Mouse (Mus musculus) hindbrain, postnatal 0 days (tissue): ENCODE measurements around the gene Nr1i3. TPM values are rescaled to one million over a fixed set of nuclear protein-coding genes. Genes with fewer than 3 reads are reported as not detected.

ENCODE experiments used
- ATAC-seq: fragments of 200-750 bp; cut with Nextera tagmentation; 2 replicates; pipeline ENCODE4 v1.8.0; 2017; ENCODE audit warnings: mild to moderate bottlenecking, moderate TSS enrichment, moderate library complexity
- DNase-seq: peaks from one replicate; pipeline ENCODE4 v3.0.0-alpha.2; 2015; ENCODE audit warnings: low spot score
- H3K27ac ChIP-seq: fragments of 300-500 bp; sonication (generic); 2 replicates; pipeline ENCODE4 v1.5.1; 2014; ENCODE audit warnings: mild to moderate bottlenecking
- H3K27me3 ChIP-seq: fragments of 300-500 bp; sonication (generic); 2 replicates; pipeline ENCODE4 v1.6.1; 2014; ENCODE audit warnings: low read length, mixed read lengths; ENCODE audit not compliant: insufficient read depth
- H3K36me3 ChIP-seq: fragments of 300-500 bp; sonication (generic); 2 replicates; pipeline ENCODE4 v1.6.1; 2014; ENCODE audit warnings: low read length, mixed read lengths; ENCODE audit not compliant: insufficient read depth
- H3K4me1 ChIP-seq: fragments of 300-500 bp; sonication (generic); 2 replicates; pipeline ENCODE4 v1.6.1; 2014; ENCODE audit warnings: antibody characterized with exemption, low read length, mixed read lengths; ENCODE audit not compliant: insufficient read depth
- H3K4me2 ChIP-seq: fragments of 300-500 bp; sonication (generic); 2 replicates; pipeline ENCODE4 v1.6.1; 2014; ENCODE audit warnings: low read depth, mild to moderate bottlenecking, low read length, moderate library complexity, mixed read lengths
- H3K4me3 ChIP-seq: fragments of 300-500 bp; sonication (generic); 2 replicates; pipeline ENCODE4 v1.5.1; 2014; ENCODE audit warnings: low read length
- H3K9ac ChIP-seq: fragments of 300-500 bp; sonication (generic); replicated peaks from 2 replicates; pipeline ENCODE4 v1.6.1; 2014; ENCODE audit warnings: mild to moderate bottlenecking, low read length, moderate library complexity, mixed read lengths
- H3K9me3 ChIP-seq: fragments of 300-500 bp; sonication (generic); 2 replicates; pipeline ENCODE4 v1.6.1; 2016; ENCODE audit warnings: low read length, mixed read lengths
- CTCF ChIP-seq: IDR thresholded peaks from 2 replicates; pipeline ENCODE4 v1.5.1; 2016; ENCODE audit warnings: antibody characterized with exemption, control low read depth, low read depth
- WGBS: fragments of 180-500 bp; shearing (Covaris S2); extraction: QIAGEN DNeasy Blood & Tissue Kit; methylation state at CpG from one replicate; pipeline ENCODE4 v1.1.7; 2014; 5-methylcytosine and 5-hydroxymethylcytosine counted together
- polyA plus RNA-seq: library from polyadenylated mRNA; unstranded; fragments of >200 nt; fragmentation: Nextera tagmentation; extraction: Ambion mirVana; gene quantifications from 2 replicates; pipeline ENCODE4 v1.2.1, GENCODE M21; 2015
- total RNA-seq: library from RNA; depleted of rRNA; stranded (reverse); fragments of >200 nt; gene quantifications from 2 replicates; pipeline ENCODE4 v1.2.3, GENCODE M21; 2014

Gene Nr1i3
- total and polyA plus RNA-seq, 2 experiments from 2014 or later = 0.40 TPM; not detected in 1

GRCm38 (mm10) chr1:171257781-171258180 is 44.0 kb downstream of the Nr1i3 start:
- H3K4me1 ChIP-seq = peaks cover 6% of the 10 kb centered on the region; the same call in 1 of the 2 replicates
- H3K27me3 ChIP-seq = no peaks in the 10 kb centered on the region
- H3K9me3 ChIP-seq = no peaks in the 10 kb centered on the region
- DNase-seq (no peak), ATAC-seq (no peak)
- no peak for TF ChIP-seq CTCF
- WGBS = 76% methylated on average over 9 of the region's 9 CpGs
- no peak overlapping the region for H3K9ac ChIP-seq
- H3K4me3 ChIP-seq = no peak overlapping the region
- no peaks in the 10 kb centered on the region for H3K36me3 ChIP-seq
- H3K27ac ChIP-seq = no peak overlapping the region
- no peak overlapping the region for H3K4me2 ChIP-seq

DNA sequence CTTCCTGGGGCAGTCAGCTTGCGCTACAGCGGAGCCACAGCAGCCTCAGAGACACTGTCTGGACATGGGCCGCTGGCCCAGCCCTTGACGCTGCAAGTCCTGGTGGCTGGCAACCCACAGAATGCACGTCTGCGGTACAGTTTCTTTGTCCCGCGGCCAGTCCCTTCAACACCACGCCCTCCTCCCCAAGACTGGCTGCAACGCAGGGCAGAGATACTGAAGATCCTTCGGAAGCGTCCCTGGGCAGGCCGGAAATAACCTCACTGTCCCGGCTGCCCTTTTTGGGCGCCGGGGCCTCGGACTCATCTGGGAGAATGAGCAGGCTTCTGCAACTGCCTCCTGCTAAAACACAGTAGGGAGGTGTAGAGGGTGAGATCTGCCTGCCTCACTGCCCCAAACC is 45.2 kb downstream of the Nr1i3 start:
- Histone ChIP-seq H3K4me2 (no peak overlapping the region), H3K27ac (no peak overlapping the region), H3K9ac (no peak overlapping the region), H3K4me1 (peaks cover 6% of the 10 kb centered on the region; the same call in 1 of the 2 replicates), H3K4me3 (no peak overlapping the region), H3K36me3 (no peaks in the 10 kb centered on the region), H3K9me3 (no peaks in the 10 kb centered on the region), H3K27me3 (no peaks in the 10 kb centered on the region)
- DNase-seq (no peak), ATAC-seq (no peak)
- 81% methylated on average over 17 of the region's 17 CpGs for WGBS
- TF ChIP-seq CTCF = no peak

DNA sequence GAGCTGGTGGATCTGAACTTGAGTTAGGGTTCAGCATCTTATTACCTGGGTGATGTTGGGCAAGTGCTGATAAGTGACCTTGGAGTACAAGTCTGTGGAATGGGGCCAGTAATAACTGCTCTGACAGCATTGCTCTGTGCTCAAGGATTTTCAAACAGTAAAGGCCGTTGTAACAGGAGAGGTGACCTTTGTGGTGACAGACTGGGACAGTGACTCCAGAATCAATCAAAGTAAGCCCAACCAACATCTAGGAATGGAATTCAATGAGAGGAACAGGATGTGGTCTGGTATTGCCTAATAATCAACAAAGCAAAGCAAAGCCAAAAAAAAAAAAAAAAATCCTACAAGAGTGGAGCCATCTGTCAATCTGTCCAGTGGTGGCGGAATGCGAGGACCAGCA is 46.5 kb downstream of the Nr1i3 start:
- Histone ChIP-seq H3K36me3 (no peaks in the 10 kb centered on the region), H3K9me3 (no peaks in the 10 kb centered on the region), H3K4me1 (peaks cover 6% of the 10 kb centered on the region; the same call in 1 of the 2 replicates), H3K27me3 (no peaks in the 10 kb centered on the region), H3K4me3 (no peak overlapping the region), H3K9ac (no peak overlapping the region), H3K4me2 (no peak overlapping the region), H3K27ac (no peak overlapping the region)
- no peak for DNase-seq
- no peak for ATAC-seq
- 87% methylated on average over 3 of the region's 3 CpGs for WGBS
- TF ChIP-seq CTCF = no peak

DNA sequence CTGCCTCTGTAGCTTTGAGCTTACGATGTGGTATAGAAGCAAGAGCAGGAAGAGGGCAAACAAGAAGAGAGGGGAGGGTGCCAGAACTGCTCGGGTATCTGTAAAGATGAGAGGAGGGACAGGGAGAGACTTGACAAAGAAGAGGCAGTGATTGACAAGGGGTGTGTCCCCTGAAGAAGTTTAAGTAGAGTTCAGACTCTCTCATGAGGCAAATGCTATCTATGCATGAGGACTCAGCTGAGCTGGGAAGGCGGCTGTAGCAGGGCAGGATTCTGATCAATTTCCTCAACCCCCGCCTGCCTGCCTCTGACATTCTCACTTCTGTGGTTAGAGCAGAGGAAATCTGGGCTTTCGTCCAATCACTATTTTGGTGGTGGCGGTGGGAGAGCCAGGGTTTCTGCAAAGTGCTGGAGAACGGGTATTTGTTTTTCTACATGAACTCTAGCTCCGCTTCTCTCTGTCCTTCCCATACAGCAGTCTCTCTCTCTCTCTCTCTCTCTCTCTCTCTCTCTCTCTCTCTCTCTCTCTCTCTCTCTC is 48.9 kb downstream of the Nr1i3 start:
- no peaks in the 10 kb centered on the region for H3K9me3 ChIP-seq
- H3K9ac ChIP-seq = peak overlapping the region; percentile 41
- no peaks in the 10 kb centered on the region for H3K27me3 ChIP-seq
- no peaks in the 10 kb centered on the region for H3K36me3 ChIP-seq
- peak; percentile 82 for ATAC-seq
- peak overlapping the region; percentile 82 for H3K27ac ChIP-seq
- DNase-seq = peak; percentile 85
- peak overlapping the region; percentile 61 for H3K4me2 ChIP-seq
- peak overlapping the region; percentile 30 for H3K4me3 ChIP-seq
- peaks cover 6% of the 10 kb centered on the region; the same call in 1 of the 2 replicates for H3K4me1 ChIP-seq
- no peak for TF ChIP-seq CTCF
- WGBS = under 1% methylated on average over 8 of the region's 8 CpGs

DNA sequence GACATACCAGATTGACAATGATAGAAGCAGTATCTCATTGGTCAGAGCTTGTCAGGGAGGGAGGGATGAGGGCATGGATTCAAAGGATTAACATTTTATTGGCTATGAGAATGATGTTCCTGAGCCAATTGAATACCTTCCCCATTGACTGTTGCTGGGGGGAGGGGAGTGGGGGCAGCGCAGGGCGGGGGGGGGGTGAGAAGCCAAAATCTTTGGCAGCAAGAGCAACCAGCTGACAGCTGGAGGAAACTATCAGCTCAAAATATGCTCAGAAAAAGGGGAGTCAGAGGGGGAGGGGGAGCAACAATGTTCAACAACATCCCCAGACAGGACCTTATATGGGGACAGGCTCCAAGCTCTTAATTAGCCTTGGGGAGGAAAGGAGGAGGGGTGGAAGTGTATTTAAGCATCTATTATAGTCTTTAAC is 49.4 kb downstream of the Nr1i3 start:
- ATAC-seq = peak; percentile 97
- H3K9ac ChIP-seq = no peak overlapping the region
- WGBS = 4% methylated on average over 2 of the region's 2 CpGs
- peaks cover 6% of the 10 kb centered on the region; the same call in 1 of the 2 replicates for H3K4me1 ChIP-seq
- H3K36me3 ChIP-seq = no peaks in the 10 kb centered on the region
- no peaks in the 10 kb centered on the region for H3K27me3 ChIP-seq
- no peaks in the 10 kb centered on the region for H3K9me3 ChIP-seq
- DNase-seq = peak; percentile 89
- TF ChIP-seq CTCF = no peak
- H3K4me3 ChIP-seq = peak overlapping the region; percentile 30; the same call in 1 of the 2 replicates
- peak overlapping the region; percentile 61 for H3K4me2 ChIP-seq
- peak overlapping the region; percentile 82 for H3K27ac ChIP-seq

DNA sequence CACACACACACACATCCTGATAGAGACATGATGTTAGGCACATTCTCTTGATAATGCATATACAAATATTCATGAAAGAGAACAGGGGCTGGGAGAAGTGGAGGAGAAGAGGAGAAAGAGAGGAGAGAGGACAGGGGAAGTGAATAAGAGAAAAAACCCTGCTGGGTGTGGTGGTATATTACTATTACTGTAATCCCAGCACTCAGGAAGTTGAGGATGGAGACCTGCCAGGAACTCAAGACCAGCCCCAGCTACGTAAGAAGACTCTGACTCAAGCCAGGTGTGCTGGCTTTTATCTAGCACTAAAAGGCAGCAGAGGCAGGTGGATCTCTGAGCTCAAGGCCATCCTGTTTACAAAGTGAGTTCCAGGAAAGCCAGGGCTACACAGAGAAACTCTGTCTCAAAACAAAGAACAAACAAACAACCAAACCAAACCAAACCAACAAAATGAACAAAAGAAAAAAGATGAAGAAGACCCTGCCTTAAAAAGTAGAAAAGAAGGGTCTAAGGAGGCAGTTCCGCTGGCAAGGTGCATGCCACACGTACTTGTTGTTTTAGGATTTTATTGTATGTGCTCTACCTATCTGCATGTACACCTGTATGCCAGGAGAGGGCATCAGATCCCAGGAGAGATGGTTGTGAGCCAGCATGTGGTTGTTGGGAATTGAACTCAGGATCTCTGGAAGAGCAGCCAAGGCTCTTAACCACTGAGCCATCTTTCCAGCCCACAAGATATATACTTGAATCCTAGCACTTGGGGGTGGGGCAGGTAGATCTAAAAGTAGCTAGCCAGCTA is 50.1 kb downstream of the Nr1i3 start:
- DNase-seq (no peak), ATAC-seq (no peak)
- H3K4me2 ChIP-seq = peak overlapping the region; percentile 61
- no peaks in the 10 kb centered on the region for H3K36me3 ChIP-seq
- 71% methylated on average over 3 of the region's 3 CpGs for WGBS
- TF ChIP-seq CTCF = no peak; the same call in 1 of the 2 replicates
- no peak overlapping the region for H3K4me3 ChIP-seq
- H3K27me3 ChIP-seq = no peaks in the 10 kb centered on the region
- H3K4me1 ChIP-seq = peaks cover 6% of the 10 kb centered on the region; the same call in 1 of the 2 replicates
- no peak overlapping the region for H3K9ac ChIP-seq
- H3K9me3 ChIP-seq = no peaks in the 10 kb centered on the region
- peak overlapping the region; percentile 63 for H3K27ac ChIP-seq
